Mouse (Mus musculus) forebrain, embryonic 16.5 days (tissue): ENCODE data around the gene Ell. TPM values are rescaled to one million over a fixed set of nuclear protein-coding genes. Genes with fewer than 3 reads are reported as not detected.
A peak's percentile ranks its signal among the peaks of the same experiment; 100 is the strongest.
"Not testable (repeated sequence)": the region's sequence is repeated elsewhere in the genome, so short reads cannot be mapped to it uniquely, and the experiment has no call there.

Experiments used
- ATAC-seq: fragments of 200-750 bp; cut with Nextera tagmentation; 2 replicates; pipeline ENCODE4 v1.8.0; 2017; ENCODE audit warnings: mild to moderate bottlenecking, moderate library complexity
- H3K27ac ChIP-seq: fragments of 300-500 bp; sonication (generic); 2 replicates; pipeline ENCODE4 v1.5.1; 2014; ENCODE audit warnings: low read length, control low read depth
- H3K27me3 ChIP-seq: fragments of 300-500 bp; sonication (generic); replicated peaks from 2 replicates; pipeline ENCODE4 v1.6.1; 2014; ENCODE audit warnings: low read length; ENCODE audit not compliant: control insufficient read depth, insufficient read depth
- H3K36me3 ChIP-seq: fragments of 300-500 bp; sonication (generic); 2 replicates; pipeline ENCODE4 v1.6.1; 2014; ENCODE audit not compliant: control insufficient read depth, insufficient read depth
- H3K4me1 ChIP-seq: fragments of 300-500 bp; sonication (generic); replicated peaks from 2 replicates; pipeline ENCODE4 v1.6.1; 2014; ENCODE audit warnings: low read length; ENCODE audit not compliant: control insufficient read depth, insufficient read depth
- H3K4me2 ChIP-seq: fragments of 300-500 bp; sonication (generic); 2 replicates; pipeline ENCODE4 v1.6.1; 2014; ENCODE audit warnings: mild to moderate bottlenecking, low read length, control low read depth
- H3K4me3 ChIP-seq: fragments of 300-500 bp; sonication (generic); replicated peaks from 2 replicates; pipeline ENCODE4 v1.5.1; 2014; ENCODE audit warnings: mild to moderate bottlenecking, low read length, control low read depth
- H3K9ac ChIP-seq: fragments of 300-500 bp; sonication (generic); replicated peaks from 2 replicates; pipeline ENCODE4 v1.6.1; 2014; ENCODE audit warnings: low read depth, low read length, control low read depth
- H3K9me3 ChIP-seq: fragments of 300-500 bp; sonication (generic); 2 replicates; pipeline ENCODE4 v1.6.1; 2016; ENCODE audit warnings: low read length; ENCODE audit not compliant: control insufficient read depth
- WGBS: fragments of 180-500 bp; shearing (Covaris S2); extraction: QIAGEN DNeasy Blood & Tissue Kit; methylation state at CpG from one replicate; pipeline ENCODE4 v1.1.7; 2014; 5-methylcytosine and 5-hydroxymethylcytosine counted together
- polyA plus RNA-seq: library from polyadenylated mRNA; unstranded; fragments of >200 nt; fragmentation: Nextera tagmentation; extraction: Ambion mirVana; gene quantifications from 2 replicates; pipeline ENCODE4 v1.2.1, GENCODE M21; 2015

Gene Ell
- polyA plus RNA-seq, 1 experiment from 2014 or later: 18.9 TPM

GRCm38 (mm10) chr8:70505698-70506327 is 33.4 kb upstream of the Ell start:
- peaks cover 45% of the 10 kb centered on the region for H3K4me1 ChIP-seq
- no peak; the same call in 1 of the 2 replicates for ATAC-seq
- H3K9ac ChIP-seq: peak overlapping the region; percentile 95
- 32% methylated on average over 32 of the region's 32 CpGs for WGBS
- peaks cover 9% of the 10 kb centered on the region for H3K36me3 ChIP-seq
- H3K4me3 ChIP-seq: peak overlapping the region; percentile 78
- peak overlapping the region; percentile 95 for H3K4me2 ChIP-seq
- peaks cover 28% of the 10 kb centered on the region for H3K27me3 ChIP-seq
- no peaks in the 10 kb centered on the region for H3K9me3 ChIP-seq
- peak overlapping the region; percentile 94 for H3K27ac ChIP-seq

DNA sequence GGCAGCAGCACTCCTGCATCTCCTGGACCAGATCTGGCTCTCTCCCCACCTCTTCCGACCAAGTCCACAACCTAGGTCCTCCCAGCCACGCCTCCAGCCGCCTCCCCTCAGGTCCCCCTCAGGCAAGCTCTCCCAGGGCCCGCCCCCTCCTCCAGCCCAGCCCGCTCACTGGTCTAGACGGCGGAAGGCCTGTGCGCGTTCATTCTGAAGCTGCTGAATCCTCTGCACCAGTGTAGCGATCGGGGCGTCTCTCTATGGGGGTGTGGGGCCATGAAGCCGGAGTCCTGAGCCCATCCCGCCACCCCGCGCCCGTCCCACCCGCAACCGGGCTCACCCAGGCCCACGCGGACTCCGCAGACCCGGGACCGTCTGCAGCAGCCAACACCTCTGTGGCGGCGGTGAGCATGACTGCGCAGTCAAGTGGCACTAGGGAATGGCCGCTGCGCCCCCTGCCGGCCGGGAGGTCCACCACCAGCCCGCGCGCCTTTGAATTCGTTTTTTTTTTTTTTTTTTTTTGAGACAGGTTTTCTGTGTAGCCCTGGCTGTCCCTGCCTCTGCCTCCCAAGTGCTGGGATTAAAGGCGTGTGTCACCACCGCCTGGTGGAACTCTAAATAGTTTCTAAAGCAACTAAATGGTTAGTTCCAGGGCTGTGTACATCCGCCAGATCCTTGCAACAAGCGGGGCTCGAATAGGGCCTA is 32.8 kb upstream of the Ell start, which contains the start of gene Rex1bd:
Rex1bd (minus strand) TSS at position 425 of the 699 bp plus-strand sequence.
- peak; percentile 84 for ATAC-seq
- Histone ChIP-seq H3K9me3 (no peaks in the 10 kb centered on the region), H3K9ac (peak within 1 kb of the TSS; percentile 95), H3K4me1 (peaks cover 45% of the 10 kb centered on the region), H3K4me2 (peak within 1 kb of the TSS; percentile 95), H3K36me3 (peaks cover 9% of the 10 kb centered on the region), H3K27ac (peak within 1 kb of the TSS; percentile 94), H3K27me3 (peaks cover 22% of the 10 kb centered on the region), H3K4me3 (peak within 1 kb of the TSS; percentile 78)
- WGBS: 2% methylated on average over 36 of the region's 40 CpGs

- no peak overlapping the region for H3K27ac ChIP-seq
- H3K4me2 ChIP-seq: no peak overlapping the region
- peaks cover 9% of the 10 kb centered on the region for H3K36me3 ChIP-seq
- no peak overlapping the region for H3K4me3 ChIP-seq
- H3K4me1 ChIP-seq: peaks cover 44% of the 10 kb centered on the region
- no peak overlapping the region for H3K9ac ChIP-seq
- no peak for ATAC-seq
- 64% methylated on average over 5 of the region's 5 CpGs for WGBS
- peaks cover 17% of the 10 kb centered on the region for H3K27me3 ChIP-seq
- no peaks in the 10 kb centered on the region for H3K9me3 ChIP-seq
Measured at GRCm38 (mm10) chr8:70507027-70507393, 32.2 kb upstream of the Ell start.

DNA sequence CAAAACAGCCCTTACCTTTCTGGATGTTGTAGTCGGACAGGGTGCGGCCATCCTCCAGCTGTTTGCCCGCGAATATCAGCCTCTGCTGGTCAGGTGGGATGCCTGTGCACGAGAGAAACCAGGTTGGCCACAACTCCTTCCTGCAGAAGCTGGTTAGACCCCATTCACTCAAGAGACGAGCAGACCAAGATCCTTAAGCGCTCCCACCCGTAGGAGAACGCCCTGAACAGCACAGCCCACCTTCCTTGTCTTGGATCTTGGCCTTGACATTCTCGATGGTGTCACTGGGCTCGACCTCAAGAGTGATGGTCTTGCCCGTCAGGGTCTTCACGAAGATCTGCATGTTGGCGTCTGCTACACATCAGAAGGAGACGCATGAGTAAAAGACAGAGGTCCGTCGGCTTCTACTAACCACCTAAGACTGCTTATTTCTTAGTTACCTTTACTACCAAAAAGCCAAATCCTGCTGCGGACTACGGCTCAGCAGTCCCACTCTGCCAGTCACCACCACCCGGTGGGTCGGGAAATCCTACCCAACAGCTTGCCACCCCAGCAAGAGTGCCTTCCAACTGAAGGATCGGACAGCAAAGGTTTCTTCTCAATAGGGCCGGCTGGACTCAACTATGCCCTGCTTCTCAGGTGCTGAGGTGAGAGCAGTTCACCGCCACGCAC is 29.8 kb upstream of the Ell start:
- Histone ChIP-seq H3K36me3 (peaks cover 11% of the 10 kb centered on the region), H3K4me3 (peak overlapping the region; percentile 87), H3K9me3 (no peaks in the 10 kb centered on the region), H3K27ac (no peak overlapping the region), H3K27me3 (no peaks in the 10 kb centered on the region), H3K4me2 (peak overlapping the region; percentile 100), H3K4me1 (peaks cover 35% of the 10 kb centered on the region), H3K9ac (peak overlapping the region; percentile 96)
- no peak for ATAC-seq
- 14% methylated on average over 25 of the region's 25 CpGs for WGBS

GRCm38 (mm10) chr8:70510228-70510915 is 28.9 kb upstream of the Ell start, which contains the start of gene Uba52:
Gene Uba52, minus strand, starts transcription at chr8:70510801.
- no peaks in the 10 kb centered on the region for H3K9me3 ChIP-seq
- peak within 1 kb of the TSS; percentile 96 for H3K9ac ChIP-seq
- peak within 1 kb of the TSS; percentile 87 for H3K4me3 ChIP-seq
- WGBS: 1% methylated on average over 66 of the region's 74 CpGs
- no peaks in the 10 kb centered on the region for H3K27me3 ChIP-seq
- peaks cover 25% of the 10 kb centered on the region for H3K4me1 ChIP-seq
- peak within 1 kb of the TSS; percentile 98 for H3K27ac ChIP-seq
- peak within 1 kb of the TSS; percentile 100 for H3K4me2 ChIP-seq
- ATAC-seq: peak; percentile 87
- peaks cover 11% of the 10 kb centered on the region for H3K36me3 ChIP-seq

DNA sequence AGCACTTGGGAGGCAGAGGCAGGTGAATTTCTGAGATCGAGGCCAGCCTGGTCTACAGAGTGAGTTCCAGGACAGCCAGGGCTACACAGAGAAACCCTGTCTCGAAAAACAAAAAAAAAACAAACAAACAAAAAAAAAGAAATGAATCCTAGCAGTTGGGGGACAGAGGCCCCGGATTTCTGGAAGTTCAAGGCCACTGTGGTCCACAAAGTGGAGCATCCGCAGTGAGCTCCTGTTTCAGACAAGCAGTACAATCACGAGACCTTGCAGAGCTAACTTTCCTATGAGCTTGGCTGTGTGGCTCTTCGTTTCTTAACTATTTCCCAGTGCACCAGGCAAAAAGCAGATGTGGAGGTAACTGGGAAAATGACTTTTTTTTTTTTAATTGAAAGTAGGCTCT is 28.1 kb upstream of the Ell start:
- not testable (repeated sequence) for H3K27me3 ChIP-seq, H3K9me3 ChIP-seq, H3K9ac ChIP-seq, ATAC-seq
- H3K4me2 ChIP-seq: peak overlapping the region; percentile 49
- peaks cover 18% of the 10 kb centered on the region for H3K4me1 ChIP-seq
- peak overlapping the region; percentile 87 for H3K4me3 ChIP-seq
- peaks cover 11% of the 10 kb centered on the region for H3K36me3 ChIP-seq
- WGBS: 89% methylated on average over 6 of the region's 6 CpGs
- peak overlapping the region; percentile 33 for H3K27ac ChIP-seq

- Histone ChIP-seq H3K36me3 (peaks cover 11% of the 10 kb centered on the region), H3K27me3 (no peaks in the 10 kb centered on the region), H3K27ac (no peak overlapping the region), H3K4me2 (no peak overlapping the region), H3K4me1 (peaks cover 18% of the 10 kb centered on the region), H3K4me3 (no peak overlapping the region), H3K9me3 (no peaks in the 10 kb centered on the region), H3K9ac (no peak overlapping the region)
- ATAC-seq: no peak
- WGBS: 94% methylated on average over 2 of the region's 2 CpGs
Measured at GRCm38 (mm10) chr8:70511770-70512169, 27.5 kb upstream of the Ell start.

DNA sequence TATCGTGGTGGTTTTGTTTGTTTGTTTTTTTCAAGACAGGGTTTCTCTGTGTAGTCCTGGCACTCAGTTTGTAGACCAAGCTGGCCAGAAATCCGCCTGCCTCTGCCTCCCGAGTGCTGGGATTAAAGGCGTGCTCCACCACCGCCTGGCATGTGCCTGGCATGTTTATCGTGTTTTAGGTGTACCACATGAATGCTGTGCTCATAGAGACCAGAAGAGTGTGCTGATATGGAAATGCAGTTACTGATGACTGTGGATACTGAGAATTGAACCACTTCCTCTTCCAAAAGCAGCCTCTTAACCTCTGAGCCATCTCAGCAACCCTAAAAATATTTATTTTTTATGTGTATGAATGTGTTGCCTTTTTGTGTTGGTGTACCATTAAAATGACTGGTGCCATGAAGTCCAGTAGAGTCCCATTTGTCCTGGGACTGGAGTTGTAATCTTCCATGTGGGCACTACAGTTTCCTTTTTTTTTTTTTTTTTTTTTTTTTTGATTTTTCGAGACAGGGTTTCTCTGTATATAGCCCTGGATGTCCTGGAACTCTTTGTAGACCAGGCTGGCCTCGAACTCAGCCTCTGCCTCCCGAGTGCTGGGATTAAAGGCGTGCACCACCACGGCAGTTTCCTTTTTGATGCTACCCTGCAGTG is 26.9 kb upstream of the Ell start:
- no peak for ATAC-seq
- Histone ChIP-seq H3K9ac (no peak overlapping the region), H3K27me3 (no peaks in the 10 kb centered on the region), H3K9me3 (no peaks in the 10 kb centered on the region), H3K4me3 (no peak overlapping the region), H3K27ac (no peak overlapping the region), H3K36me3 (peaks cover 11% of the 10 kb centered on the region), H3K4me2 (no peak overlapping the region), H3K4me1 (peaks cover 18% of the 10 kb centered on the region)
- 92% methylated on average over 11 of the region's 11 CpGs for WGBS
